Mouse (Mus musculus) lung, postnatal 4 days (tissue): Measurements from ENCODE around the gene Uts2b.

ENCODE experiments used
- DNase-seq, 2 experiments: peaks; one replicate each; pipeline ENCODE4 v3.0.0; 2021

Uts2b gene

GRCm38 (mm10) chr16:27370191-27370590 is at the start of gene Uts2b:
Gene Uts2b (minus strand): TSS chr16:27370239.
- no peak for DNase-seq

- no peak for DNase-seq
Measured at GRCm38 (mm10) chr16:27417632-27418031, 47.6 kb upstream of the Uts2b start.

- no peak for DNase-seq
Measured at GRCm38 (mm10) chr16:27416937-27417584, 47.0 kb upstream of the Uts2b start.

GRCm38 (mm10) chr16:27404107-27404506 is 34.1 kb upstream of the Uts2b start:
- no peak for DNase-seq

- DNase-seq = no peak
Measured at GRCm38 (mm10) chr16:27401579-27401978, 31.5 kb upstream of the Uts2b start.

GRCm38 (mm10) chr16:27399719-27400253 is 29.7 kb upstream of the Uts2b start:
- no peak for DNase-seq

- DNase-seq = no peak
Measured at GRCm38 (mm10) chr16:27399026-27399718, 29.1 kb upstream of the Uts2b start.

- DNase-seq = no peak
Measured at GRCm38 (mm10) chr16:27396951-27397350, 26.9 kb upstream of the Uts2b start.

- no peak for DNase-seq
Measured at GRCm38 (mm10) chr16:27395251-27396037, 25.4 kb upstream of the Uts2b start.

GRCm38 (mm10) chr16:27391845-27392244 is 21.8 kb upstream of the Uts2b start:
- DNase-seq = no peak

GRCm38 (mm10) chr16:27390306-27390705 is 20.3 kb upstream of the Uts2b start:
- no peak for DNase-seq

GRCm38 (mm10) chr16:27389534-27390282 is 19.7 kb upstream of the Uts2b start:
- DNase-seq = peak in 1 of 2 experiments; percentile 9

GRCm38 (mm10) chr16:27388761-27389451 is 18.9 kb upstream of the Uts2b start, which contains the start of gene Ccdc50:
Gene Ccdc50 (plus strand): TSS chr16:27388869.
- peak; percentile 84 to 90 for DNase-seq

- peak in 1 of 2 experiments; percentile 8 for DNase-seq
Measured at GRCm38 (mm10) chr16:27387634-27388611, 17.9 kb upstream of the Uts2b start.

- DNase-seq = no peak
Measured at GRCm38 (mm10) chr16:27386850-27387407, 16.9 kb upstream of the Uts2b start.

- no peak for DNase-seq
Measured at GRCm38 (mm10) chr16:27385649-27386048, 15.6 kb upstream of the Uts2b start.

GRCm38 (mm10) chr16:27384893-27385603 is 15.0 kb upstream of the Uts2b start:
- DNase-seq = no peak

GRCm38 (mm10) chr16:27382217-27382616 is 12.2 kb upstream of the Uts2b start:
- no peak for DNase-seq

- DNase-seq = no peak
Measured at GRCm38 (mm10) chr16:27376556-27376955, 6.5 kb upstream of the Uts2b start.

- DNase-seq = no peak
Measured at GRCm38 (mm10) chr16:27375318-27375717, 5.3 kb upstream of the Uts2b start.
